Comparison of ENCODE assay signal across 10 mouse cellular contexts in genomic region chr7:48991911-48992552, GRCm38 (mm10).
DNase-seq lines count a peak whose midpoint lies in the region; ATAC-seq and TF ChIP-seq lines count a peak whose summit lies in the region.
"Had no signal": no experiment of that assay in that cellular context is flagged by ENCODE, and none has a peak within 500 bp of the region (broad histone marks: within the 10 kb centered on the region; RNA-seq: fewer than 3 reads in every experiment).

No protein-coding gene starts in this region.

- H3K4me1 ChIP-seq in intestine, embryonic 15.5 days (replicated peaks), result 0 out of 2 replicates have a peak, but pooled peaks cover 4% of the 10 kb centered on the region
- H3K4me1 ChIP-seq in intestine, postnatal 0 days (replicated peaks; ENCODE audit: control insufficient read depth, insufficient read depth, low read length), result no peaks in the 10 kb centered on the region

- 27% methylated on average over 8 of the region's 8 CpGs for WGBS in intestine, embryonic 15.5 days
- 24% methylated on average over 8 of the region's 8 CpGs for WGBS in intestine, postnatal 0 days

- H3K27me3 ChIP-seq in intestine, embryonic 15.5 days (replicated peaks), result no peaks in the 10 kb centered on the region
- no peaks in the 10 kb centered on the region for H3K27me3 ChIP-seq in intestine, postnatal 0 days (replicated peaks; ENCODE audit: control insufficient read depth, insufficient read depth, low read length)

- ATAC-seq in intestine, embryonic 15.5 days, result peak; percentile 66
- no peak for ATAC-seq in intestine, postnatal 0 days

- no peak for TF ChIP-seq CTCF in intestine, postnatal 0 days (IDR thresholded peaks at IDR 0.05; ENCODE audit: low read depth)

- no peak overlapping the region for H3K9ac ChIP-seq in intestine, embryonic 15.5 days
- no peak overlapping the region for H3K9ac ChIP-seq in intestine, postnatal 0 days (ENCODE audit: low read depth, low read length)
- H3K9ac ChIP-seq: embryonic facial prominence, embryonic 12.5 days; limb, embryonic 15.5 days had no signal

- no peaks in the 10 kb centered on the region for H3K9me3 ChIP-seq in intestine, embryonic 15.5 days
- no peaks in the 10 kb centered on the region for H3K9me3 ChIP-seq in intestine, postnatal 0 days (ENCODE audit: control insufficient read depth)
- H3K9me3 ChIP-seq: embryonic facial prominence, embryonic 12.5 days; limb, embryonic 15.5 days had no signal

- no peak overlapping the region for H3K4me3 ChIP-seq in intestine, embryonic 15.5 days (replicated peaks)
- H3K4me3 ChIP-seq in intestine, postnatal 0 days (ENCODE audit: low read depth, low read length), result no peak overlapping the region
- H3K4me3 ChIP-seq: embryonic facial prominence, embryonic 12.5 days; limb, embryonic 15.5 days had no signal

- H3K4me2 ChIP-seq in intestine, embryonic 15.5 days (replicated peaks), result no peak overlapping the region
- H3K4me2 ChIP-seq in intestine, postnatal 0 days (replicated peaks; ENCODE audit: low read depth), result no peak overlapping the region
- H3K4me2 ChIP-seq: embryonic facial prominence, embryonic 12.5 days; limb, embryonic 15.5 days had no signal

- peak; percentile 76 for DNase-seq in c-Kit-positive CD71-positive TER-119-negative erythroid progenitor cells, embryonic 14.5 days (ENCODE audit: low read depth)
- DNase-seq in liver, result peak; percentile 86
- peak; percentile 27 to 32 for DNase-seq in spleen, postnatal 14 days (ENCODE audit: low spot score in 2 of 2)
- no peak for DNase-seq in cerebellum, postnatal 36 days
- no peak for DNase-seq in frontal cortex, postnatal 25 days (ENCODE audit: low spot score in 2 of 2)
- DNase-seq: cerebellum, adult 11 months had no signal

- no peak overlapping the region for H3K27ac ChIP-seq in intestine, embryonic 15.5 days
- no peak overlapping the region for H3K27ac ChIP-seq in intestine, postnatal 0 days (ENCODE audit: low read depth, low read length)
- H3K27ac ChIP-seq: embryonic facial prominence, embryonic 12.5 days; limb, embryonic 15.5 days had no signal

- H3K36me3 ChIP-seq in intestine, embryonic 15.5 days, result no peaks in the 10 kb centered on the region
- H3K36me3 ChIP-seq in intestine, postnatal 0 days (ENCODE audit: control insufficient read depth, insufficient read depth), result no peaks in the 10 kb centered on the region
- H3K36me3 ChIP-seq: embryonic facial prominence, embryonic 12.5 days; limb, embryonic 15.5 days had no signal

Comparison
In these comparisons a context has a peak if more than half of its experiments do, and no peak if none do; other contexts are left out.
1. DNase-seq: peak in c-Kit-positive CD71-positive TER-119-negative erythroid progenitor cells, embryonic 14.5 days (single experiment), liver (single experiment) and spleen, postnatal 14 days (2 of 2); none in cerebellum, postnatal 36 days (0 of 2) and frontal cortex, postnatal 25 days (0 of 2).